Mouse (Mus musculus) liver, embryonic 12.5 days (tissue): Measurements from ENCODE around the gene Pdgfra. TPM values are rescaled to one million over a fixed set of nuclear protein-coding genes. Genes with fewer than 3 reads are reported as not detected.

Experiments
- ATAC-seq: fragments of 200-750 bp; cut with Nextera tagmentation; 2 replicates; pipeline ENCODE4 v1.8.0; 2017; ENCODE audit warnings: moderate number of reproducible peaks, mild to moderate bottlenecking, moderate library complexity
- H3K27ac ChIP-seq: fragments of 300-500 bp; sonication (generic); 2 replicates; pipeline ENCODE4 v1.5.1; 2016; ENCODE audit warnings: mild to moderate bottlenecking
- H3K27me3 ChIP-seq: fragments of 300-500 bp; sonication (generic); replicated peaks from 2 replicates; pipeline ENCODE4 v1.6.1; 2016; ENCODE audit warnings: mild to moderate bottlenecking, moderate library complexity
- H3K36me3 ChIP-seq: fragments of 300-500 bp; sonication (generic); 2 replicates; pipeline ENCODE4 v1.6.1; 2016; ENCODE audit warnings: mild to moderate bottlenecking, moderate library complexity
- H3K4me1 ChIP-seq: fragments of 300-500 bp; sonication (generic); 2 replicates; pipeline ENCODE4 v1.6.1; 2016
- H3K4me2 ChIP-seq: fragments of 300-500 bp; sonication (generic); 2 replicates; pipeline ENCODE4 v1.6.1; 2016; ENCODE audit warnings: mild to moderate bottlenecking, moderate library complexity
- H3K4me3 ChIP-seq: fragments of 300-500 bp; sonication (generic); 2 replicates; pipeline ENCODE4 v1.5.1; 2016; ENCODE audit warnings: mild to moderate bottlenecking, moderate library complexity
- H3K9ac ChIP-seq: fragments of 300-500 bp; sonication (generic); 2 replicates; pipeline ENCODE4 v1.6.1; 2016; ENCODE audit warnings: mild to moderate bottlenecking, moderate library complexity
- H3K9me3 ChIP-seq: fragments of 300-500 bp; sonication (generic); replicated peaks from 2 replicates; pipeline ENCODE4 v1.6.1; 2016; ENCODE audit warnings: mild to moderate bottlenecking, moderate library complexity
- WGBS: fragments of 180-500 bp; shearing (Covaris S2); methylation state at CpG from one replicate; pipeline ENCODE4 v1.1.7; 2016; ENCODE audit not compliant: insufficient replicate concordance; 5-methylcytosine and 5-hydroxymethylcytosine counted together
- polyA plus RNA-seq: library from polyadenylated mRNA; unstranded; fragments of >200 nt; fragmentation: Nextera tagmentation; extraction: Ambion mirVana; gene quantifications from 2 replicates; pipeline ENCODE4 v1.2.1, GENCODE M21; 2016

The Pdgfra gene
- polyA plus RNA-seq, 1 experiment from 2014 or later = 7.9 TPM

GRCm38 (mm10) chr5:75149380-75149779 is 2.7 kb upstream of the Pdgfra start:
- H3K4me3 ChIP-seq = no peak overlapping the region
- H3K27me3 ChIP-seq = peaks cover 98% of the 10 kb centered on the region
- 4% methylated on average over 10 of the region's 10 CpGs for WGBS
- no peak overlapping the region for H3K4me2 ChIP-seq
- H3K9ac ChIP-seq = no peak overlapping the region
- H3K27ac ChIP-seq = no peak overlapping the region
- H3K4me1 ChIP-seq = 0 out of 2 replicates have a peak, but pooled peaks cover 8% of the 10 kb centered on the region
- H3K36me3 ChIP-seq = no peaks in the 10 kb centered on the region
- H3K9me3 ChIP-seq = no peaks in the 10 kb centered on the region
- ATAC-seq = no peak

DNA sequence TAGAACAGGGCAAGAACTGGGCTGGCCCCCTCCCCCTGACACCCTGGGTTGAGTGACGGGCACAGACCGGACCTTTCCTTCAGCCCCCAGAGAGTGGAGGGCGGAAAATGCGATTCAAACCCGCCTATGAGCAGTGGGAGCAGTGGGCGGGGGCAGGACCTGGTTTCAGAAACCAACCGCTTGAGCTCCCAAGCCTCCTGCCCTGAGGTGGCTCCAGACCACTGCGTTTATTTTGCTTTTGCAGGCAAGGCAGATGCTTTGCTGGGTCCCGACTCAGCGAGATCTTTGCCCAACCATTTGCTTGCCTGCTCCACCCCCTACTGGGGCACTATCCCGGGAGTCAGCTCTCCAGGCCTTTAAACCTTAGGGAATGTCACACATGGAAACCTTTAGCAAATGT is 2.2 kb upstream of the Pdgfra start:
- H3K9me3 ChIP-seq = no peaks in the 10 kb centered on the region
- no peak for ATAC-seq
- H3K27ac ChIP-seq = no peak overlapping the region
- no peaks in the 10 kb centered on the region for H3K36me3 ChIP-seq
- no peak overlapping the region for H3K4me3 ChIP-seq
- 0 out of 2 replicates have a peak, but pooled peaks cover 8% of the 10 kb centered on the region for H3K4me1 ChIP-seq
- peak overlapping the region; percentile 16; the same call in 1 of the 2 replicates for H3K4me2 ChIP-seq
- WGBS = 4% methylated on average over 11 of the region's 11 CpGs
- no peak overlapping the region for H3K9ac ChIP-seq
- peaks cover 98% of the 10 kb centered on the region for H3K27me3 ChIP-seq

GRCm38 (mm10) chr5:75150341-75150981 is 1.6 kb upstream of the Pdgfra start:
- Histone ChIP-seq H3K4me2 (peak overlapping the region; percentile 29), H3K36me3 (no peaks in the 10 kb centered on the region), H3K27me3 (peaks cover 98% of the 10 kb centered on the region), H3K4me1 (0 out of 2 replicates have a peak, but pooled peaks cover 8% of the 10 kb centered on the region), H3K27ac (no peak overlapping the region), H3K4me3 (0 out of 2 replicates have a peak overlapping the region, but pooled peaks have one; percentile 1), H3K9me3 (no peaks in the 10 kb centered on the region), H3K9ac (no peak overlapping the region)
- 2% methylated on average over 23 of the region's 23 CpGs for WGBS
- no peak for ATAC-seq

- Histone ChIP-seq H3K4me2 (peak overlapping the region; percentile 29), H3K4me1 (0 out of 2 replicates have a peak, but pooled peaks cover 17% of the 10 kb centered on the region), H3K27me3 (peaks cover 98% of the 10 kb centered on the region), H3K36me3 (no peaks in the 10 kb centered on the region), H3K4me3 (peak overlapping the region; percentile 32), H3K27ac (no peak overlapping the region), H3K9me3 (no peaks in the 10 kb centered on the region), H3K9ac (no peak overlapping the region)
- ATAC-seq = no peak
- WGBS = 1% methylated on average over 34 of the region's 35 CpGs
These were observed 769 bp upstream of the Pdgfra start for GRCm38 (mm10) chr5:75151146-75151900.

- Histone ChIP-seq H3K36me3 (no peaks in the 10 kb centered on the region), H3K27ac (peak overlapping the region; percentile 65; the same call in 1 of the 2 replicates), H3K9ac (peak overlapping the region; percentile 58), H3K9me3 (no peaks in the 10 kb centered on the region), H3K27me3 (peaks cover 96% of the 10 kb centered on the region), H3K4me3 (peak overlapping the region; percentile 43), H3K4me2 (peak overlapping the region; percentile 67), H3K4me1 (0 out of 2 replicates have a peak, but pooled peaks cover 21% of the 10 kb centered on the region)
- WGBS = 3% methylated on average over 71 of the region's 72 CpGs
- no peak for ATAC-seq
These were observed 916 bp downstream of the Pdgfra start for GRCm38 (mm10) chr5:75152791-75153625.

DNA sequence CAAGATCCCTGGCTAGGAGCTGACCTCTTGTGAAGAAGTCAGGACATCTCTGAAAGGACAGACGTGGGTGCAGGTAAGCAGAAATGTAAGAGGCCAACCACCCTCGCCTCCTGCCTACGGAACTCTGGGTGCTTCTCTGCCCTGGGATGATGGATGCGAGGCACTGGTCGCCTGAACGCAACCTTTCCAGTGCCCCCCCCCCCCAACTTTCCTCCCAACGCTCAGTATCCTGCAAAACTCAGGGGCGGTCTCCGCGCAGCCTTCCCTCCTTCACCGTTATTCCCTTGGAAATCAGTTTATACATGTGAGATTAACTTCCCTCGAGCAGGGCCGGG is 1.5 kb downstream of the Pdgfra start:
- Histone ChIP-seq H3K9ac (peak overlapping the region; percentile 31; the same call in 1 of the 2 replicates), H3K4me3 (peak overlapping the region; percentile 43), H3K27ac (peak overlapping the region; percentile 27; the same call in 1 of the 2 replicates), H3K36me3 (no peaks in the 10 kb centered on the region), H3K27me3 (peaks cover 96% of the 10 kb centered on the region), H3K4me1 (0 out of 2 replicates have a peak, but pooled peaks cover 21% of the 10 kb centered on the region), H3K9me3 (no peaks in the 10 kb centered on the region), H3K4me2 (peak overlapping the region; percentile 67)
- 4% methylated on average over 13 of the region's 13 CpGs for WGBS
- ATAC-seq = no peak

DNA sequence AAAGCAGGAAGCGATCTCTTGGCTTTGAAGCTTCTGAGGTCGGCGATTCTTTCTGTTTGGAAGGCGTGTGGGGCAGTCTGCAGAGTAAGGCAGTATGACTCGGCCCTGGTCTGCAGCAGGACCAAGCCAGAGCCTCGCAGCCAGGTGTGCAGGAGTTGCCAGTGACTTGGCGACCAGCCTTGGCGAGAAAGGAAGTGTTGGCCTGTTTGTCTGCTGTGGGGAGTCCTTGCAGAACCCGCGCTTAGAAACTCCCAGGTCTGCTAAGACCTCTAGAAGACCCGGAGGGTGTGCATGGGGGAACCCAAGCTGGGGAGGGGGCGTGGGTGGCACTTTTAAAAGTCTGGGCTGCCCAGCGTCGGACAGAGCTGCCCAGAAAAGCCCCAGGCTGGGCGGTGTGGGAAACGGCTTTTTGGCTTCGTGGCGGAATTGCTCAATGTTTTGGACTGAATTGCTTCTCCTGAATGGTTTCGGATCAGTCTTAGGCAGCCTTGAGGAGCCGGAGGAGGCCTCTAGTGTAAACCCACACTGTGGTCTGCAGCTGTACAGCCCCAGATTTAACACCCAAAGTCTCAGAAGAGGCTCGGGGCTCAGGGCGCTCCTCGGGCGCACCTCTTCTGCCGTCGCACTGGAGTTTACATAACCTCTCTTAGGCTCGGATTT is 2.0 kb downstream of the Pdgfra start:
- Histone ChIP-seq H3K4me1 (0 out of 2 replicates have a peak, but pooled peaks cover 21% of the 10 kb centered on the region), H3K9me3 (no peaks in the 10 kb centered on the region), H3K4me3 (peak overlapping the region; percentile 43), H3K4me2 (peak overlapping the region; percentile 67), H3K36me3 (no peaks in the 10 kb centered on the region), H3K9ac (peak overlapping the region; percentile 31; the same call in 1 of the 2 replicates), H3K27me3 (peaks cover 94% of the 10 kb centered on the region), H3K27ac (peak overlapping the region; percentile 27; the same call in 1 of the 2 replicates)
- no peak for ATAC-seq
- WGBS = under 1% methylated on average over 27 of the region's 27 CpGs

DNA sequence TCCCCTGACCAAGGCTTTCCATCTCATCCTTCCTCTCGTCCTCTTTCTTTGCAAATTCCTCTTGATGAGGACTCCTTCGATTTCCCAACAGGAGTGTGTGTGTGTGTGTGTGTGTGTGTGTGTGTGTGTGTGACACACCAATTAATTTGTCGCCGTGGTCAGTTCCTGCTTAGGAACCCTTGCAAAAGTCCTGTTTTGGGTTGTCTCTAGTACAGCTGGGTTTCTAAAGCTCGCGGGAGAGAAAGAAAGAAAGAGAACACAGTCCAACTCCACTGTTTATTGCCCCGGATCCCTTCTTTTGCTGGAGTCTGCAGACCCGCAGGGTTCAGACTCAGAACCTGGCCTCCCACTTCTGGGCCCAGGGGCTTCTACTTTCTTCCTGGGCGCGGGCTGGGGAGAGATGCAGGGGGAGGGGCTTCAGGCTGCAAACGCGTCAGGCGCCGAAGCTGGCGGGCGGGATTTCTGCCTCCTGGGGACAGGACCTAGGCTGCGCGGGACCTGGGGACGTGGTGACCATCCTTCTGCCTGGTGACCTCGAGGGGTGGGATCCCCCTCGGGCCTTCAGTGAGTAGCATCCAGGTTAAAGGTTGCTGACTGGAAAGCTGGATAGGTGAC is 2.6 kb downstream of the Pdgfra start:
- no peak overlapping the region for H3K27ac ChIP-seq
- peak overlapping the region; percentile 31; the same call in 1 of the 2 replicates for H3K9ac ChIP-seq
- 1% methylated on average over 21 of the region's 21 CpGs for WGBS
- H3K4me3 ChIP-seq = peak overlapping the region; percentile 43
- peaks cover 87% of the 10 kb centered on the region for H3K27me3 ChIP-seq
- peak overlapping the region; percentile 67 for H3K4me2 ChIP-seq
- no peaks in the 10 kb centered on the region for H3K36me3 ChIP-seq
- 0 out of 2 replicates have a peak, but pooled peaks cover 20% of the 10 kb centered on the region for H3K4me1 ChIP-seq
- no peak for ATAC-seq
- H3K9me3 ChIP-seq = no peaks in the 10 kb centered on the region

DNA sequence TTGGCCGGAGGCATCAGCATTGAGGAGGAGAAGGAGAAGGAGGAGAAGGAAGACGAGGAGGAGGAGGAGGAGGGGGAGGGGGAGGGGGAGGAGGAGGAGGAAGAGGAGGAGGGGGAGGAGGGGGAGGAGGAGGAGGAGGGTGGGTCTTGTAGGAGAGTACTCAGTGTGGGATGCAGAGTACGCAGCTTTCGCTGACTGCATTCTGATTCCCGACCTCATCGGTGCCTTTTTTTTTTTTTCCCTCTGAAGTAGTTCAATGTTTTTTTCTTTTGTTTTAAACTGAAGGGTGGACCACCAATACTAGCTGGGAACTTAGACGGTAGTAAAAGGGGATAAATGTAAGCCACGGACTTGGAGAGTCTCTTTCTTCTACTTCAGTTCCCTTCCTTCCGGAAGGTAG is 3.2 kb downstream of the Pdgfra start:
- Histone ChIP-seq H3K4me1 (0 out of 2 replicates have a peak, but pooled peaks cover 18% of the 10 kb centered on the region), H3K4me3 (peak overlapping the region; percentile 43), H3K9ac (peak overlapping the region; percentile 19; the same call in 1 of the 2 replicates), H3K36me3 (no peaks in the 10 kb centered on the region), H3K9me3 (no peaks in the 10 kb centered on the region), H3K27ac (no peak overlapping the region), H3K4me2 (peak overlapping the region; percentile 67), H3K27me3 (peaks cover 84% of the 10 kb centered on the region)
- ATAC-seq = no peak
- 4% methylated on average over 7 of the region's 9 CpGs for WGBS

- peak overlapping the region; percentile 67 for H3K4me2 ChIP-seq
- no peak overlapping the region for H3K27ac ChIP-seq
- 0 out of 2 replicates have a peak, but pooled peaks cover 18% of the 10 kb centered on the region for H3K4me1 ChIP-seq
- peak overlapping the region; percentile 43 for H3K4me3 ChIP-seq
- no peaks in the 10 kb centered on the region for H3K9me3 ChIP-seq
- peak overlapping the region; percentile 19; the same call in 1 of the 2 replicates for H3K9ac ChIP-seq
- H3K36me3 ChIP-seq = no peaks in the 10 kb centered on the region
- ATAC-seq = peak; percentile 70
- WGBS = under 1% methylated on average over 52 of the region's 52 CpGs
- peaks cover 84% of the 10 kb centered on the region for H3K27me3 ChIP-seq
These were observed 3.9 kb downstream of the Pdgfra start for GRCm38 (mm10) chr5:75155741-75156553.
